Mouse (Mus musculus): ENCODE data around the gene Trim41. TPM values are rescaled to one million over a fixed set of nuclear protein-coding genes. Genes with fewer than 3 reads are reported as not detected.
"Not testable (repeated sequence)": the region's sequence is repeated elsewhere in the genome, so short reads cannot be mapped to it uniquely, and the experiment has no call there.

The Trim41 gene
- total and polyA plus RNA-seq, 2 experiments from 2014 or later: 2.7 to 39.6 TPM

DNA sequence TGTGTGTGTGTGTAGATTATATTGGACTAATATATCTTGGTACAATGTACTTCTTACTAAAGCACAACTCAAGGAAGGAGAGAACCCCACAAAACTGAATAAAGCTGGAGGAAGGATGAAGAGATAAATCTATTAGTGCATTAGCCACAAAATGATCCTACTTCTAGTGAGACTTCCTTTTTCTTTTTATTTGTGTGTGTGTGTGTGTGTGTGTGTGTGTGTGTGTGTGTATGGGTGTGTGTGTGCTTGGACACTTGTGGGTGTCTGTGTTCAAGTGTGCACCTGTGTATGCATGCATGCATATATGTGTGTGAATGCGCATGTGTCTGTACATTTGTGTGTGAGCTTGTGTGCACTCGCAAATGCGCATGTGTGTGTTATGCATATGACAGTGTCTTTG, 24.0 kb downstream of the Trim41 start:
- no peak overlapping the region for H3K4me3 ChIP-seq (ENCODE audit: low read depth, low read length)
- H3K4me2 ChIP-seq (ENCODE audit: low read depth, low read length): no peak overlapping the region
- no peaks in the 10 kb centered on the region for H3K4me1 ChIP-seq (ENCODE audit: control insufficient read depth, insufficient read depth)
- no peak for DNase-seq (ENCODE audit: low spot score)
- H3K27me3 ChIP-seq (ENCODE audit: control insufficient read depth, insufficient read depth, low read length): no peaks in the 10 kb centered on the region
- no peaks in the 10 kb centered on the region for H3K36me3 ChIP-seq (replicated peaks; ENCODE audit: control insufficient read depth, insufficient read depth, low read length)
- TF ChIP-seq CTCF (IDR thresholded peaks at IDR 0.05; ENCODE audit: low read depth) (no peak), EP300 (IDR thresholded peaks at IDR 0.05; ENCODE audit: low read depth) (no peak)
- H3K9me3 ChIP-seq (replicated peaks; ENCODE audit: control insufficient read depth, low read length): no peaks in the 10 kb centered on the region
- H3K27ac ChIP-seq (ENCODE audit: low read depth): no peak overlapping the region
- no peak for ATAC-seq (ENCODE audit: insufficient read depth, low read depth)
- WGBS: 95% methylated on average over 3 of the region's 3 CpGs
- no peak overlapping the region for H3K9ac ChIP-seq (replicated peaks; ENCODE audit: low read depth, low read length)

DNA sequence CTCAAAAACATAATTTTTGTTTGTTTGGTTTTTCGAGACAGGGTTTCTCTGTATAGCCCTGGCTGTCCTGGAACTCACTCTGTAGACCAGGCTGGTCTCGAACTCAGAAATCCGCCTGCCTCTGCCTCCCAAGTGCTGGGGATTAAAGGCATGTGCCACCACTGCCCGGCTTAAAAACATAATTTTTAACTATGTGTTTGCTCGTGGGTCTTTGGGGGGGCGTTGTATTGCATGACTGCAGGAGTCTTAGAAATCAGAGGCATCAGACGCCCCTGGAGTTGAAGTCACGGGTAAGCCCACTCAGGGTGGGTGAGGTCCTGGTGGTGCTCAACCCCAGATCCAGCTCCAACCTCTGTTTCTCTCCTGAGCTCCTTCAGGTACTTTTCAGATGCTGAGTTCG, 25.3 kb downstream of the Trim41 start:
- H3K27ac ChIP-seq (ENCODE audit: low read depth); H3K9me3 ChIP-seq (replicated peaks; ENCODE audit: control insufficient read depth, low read length); H3K9ac ChIP-seq (replicated peaks; ENCODE audit: low read depth, low read length); ATAC-seq (ENCODE audit: insufficient read depth, low read depth); H3K27me3 ChIP-seq (ENCODE audit: control insufficient read depth, insufficient read depth, low read length); H3K36me3 ChIP-seq (replicated peaks; ENCODE audit: control insufficient read depth, insufficient read depth, low read length); H3K4me3 ChIP-seq (ENCODE audit: low read depth, low read length); DNase-seq (ENCODE audit: low spot score); H3K4me2 ChIP-seq (ENCODE audit: low read depth, low read length); H3K4me1 ChIP-seq (ENCODE audit: control insufficient read depth, insufficient read depth): not testable (repeated sequence)
- WGBS: 89% methylated on average over 9 of the region's 9 CpGs

DNA sequence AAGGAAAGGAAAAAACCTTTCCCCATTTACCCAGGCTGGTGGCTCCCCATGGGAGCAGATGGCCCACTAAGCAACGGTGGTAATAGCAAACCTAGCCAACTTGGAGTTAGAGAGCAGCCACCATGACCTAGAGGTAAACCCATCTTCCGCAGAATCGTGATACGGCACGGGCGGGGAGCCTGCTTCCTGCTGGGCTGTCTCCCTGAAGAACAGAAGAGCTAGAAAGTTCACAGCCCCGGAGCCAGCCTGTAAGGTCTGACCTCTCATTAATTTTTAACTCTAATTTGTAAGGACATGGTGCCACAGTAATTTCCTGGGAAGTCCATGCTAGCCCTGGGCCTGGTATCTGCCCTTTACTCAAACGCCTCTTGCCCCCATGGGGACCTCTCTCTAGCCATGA, 26.2 kb downstream of the Trim41 start:
- no peaks in the 10 kb centered on the region for H3K36me3 ChIP-seq (replicated peaks; ENCODE audit: control insufficient read depth, insufficient read depth, low read length)
- no peak overlapping the region for H3K9ac ChIP-seq (replicated peaks; ENCODE audit: low read depth, low read length)
- H3K4me1 ChIP-seq (ENCODE audit: control insufficient read depth, insufficient read depth): peaks cover 2% of the 10 kb centered on the region; the same call in 1 of the 2 replicates
- H3K4me3 ChIP-seq (ENCODE audit: low read depth, low read length): no peak overlapping the region
- TF ChIP-seq EP300 (IDR thresholded peaks at IDR 0.05; ENCODE audit: low read depth): no peak
- TF ChIP-seq CTCF (IDR thresholded peaks at IDR 0.05; ENCODE audit: low read depth): no peak
- no peaks in the 10 kb centered on the region for H3K9me3 ChIP-seq (replicated peaks; ENCODE audit: control insufficient read depth, low read length)
- WGBS: 43% methylated on average over 8 of the region's 8 CpGs
- DNase-seq (ENCODE audit: low spot score): no peak
- no peaks in the 10 kb centered on the region for H3K27me3 ChIP-seq (ENCODE audit: control insufficient read depth, insufficient read depth, low read length)
- H3K4me2 ChIP-seq (ENCODE audit: low read depth, low read length): no peak overlapping the region
- H3K27ac ChIP-seq (ENCODE audit: low read depth): no peak overlapping the region
- no peak for ATAC-seq (ENCODE audit: insufficient read depth, low read depth)

DNA sequence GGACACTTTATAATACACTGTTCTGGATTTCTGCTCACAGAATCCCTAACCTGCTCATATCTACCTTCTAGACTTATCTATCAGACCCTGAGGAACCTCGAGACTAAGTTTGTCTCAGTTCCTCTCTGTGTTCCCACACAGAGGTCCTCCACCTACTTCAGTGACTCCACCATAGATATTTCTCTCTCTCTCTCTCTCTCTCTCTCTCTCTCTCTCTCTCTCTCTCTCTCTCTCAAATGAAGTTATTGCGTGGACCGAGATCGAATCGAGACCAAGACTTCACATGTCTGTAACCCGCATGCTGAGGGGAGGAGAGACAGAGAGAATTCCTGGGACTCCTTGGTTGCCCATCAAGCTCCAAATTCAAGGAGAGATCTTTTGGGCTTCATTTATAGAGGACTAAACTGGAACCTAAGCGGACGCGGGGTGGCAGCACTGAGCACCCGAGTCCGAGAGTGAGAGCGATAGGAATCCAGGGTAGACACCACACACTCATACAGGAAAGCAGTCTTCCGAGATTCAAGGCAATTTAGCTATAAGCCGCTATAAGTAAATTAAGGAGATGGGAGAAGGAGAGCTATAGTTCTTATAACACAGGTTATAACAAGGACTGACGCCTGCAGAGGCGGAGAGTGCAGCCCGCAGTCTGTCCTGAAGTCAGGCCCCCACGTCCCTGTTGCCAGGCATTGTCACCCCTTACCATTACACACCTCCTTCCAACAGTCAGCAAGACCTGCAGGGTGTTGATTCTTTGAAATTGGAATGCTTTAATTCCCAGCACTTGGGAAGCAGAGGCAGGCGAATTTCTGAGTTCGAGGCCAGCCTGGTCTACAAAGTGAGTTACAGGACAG, 27.0 kb downstream of the Trim41 start:
- H3K27ac ChIP-seq (ENCODE audit: low read depth): no peak overlapping the region
- H3K36me3 ChIP-seq (replicated peaks; ENCODE audit: control insufficient read depth, insufficient read depth, low read length): no peaks in the 10 kb centered on the region
- ATAC-seq (ENCODE audit: insufficient read depth, low read depth): peak; percentile 68
- H3K9me3 ChIP-seq (replicated peaks; ENCODE audit: control insufficient read depth, low read length): no peaks in the 10 kb centered on the region
- H3K4me1 ChIP-seq (ENCODE audit: control insufficient read depth, insufficient read depth): peaks cover 2% of the 10 kb centered on the region; the same call in 1 of the 2 replicates
- H3K27me3 ChIP-seq (ENCODE audit: control insufficient read depth, insufficient read depth, low read length): no peaks in the 10 kb centered on the region
- H3K4me2 ChIP-seq (ENCODE audit: low read depth, low read length): peak overlapping the region; percentile 54
- no peak overlapping the region; the same call in 1 of the 2 replicates for H3K4me3 ChIP-seq (ENCODE audit: low read depth, low read length)
- 14% methylated on average over 20 of the region's 20 CpGs for WGBS
- TF ChIP-seq CTCF (IDR thresholded peaks at IDR 0.05; ENCODE audit: low read depth) (peak; percentile 87), EP300 (IDR thresholded peaks at IDR 0.05; ENCODE audit: low read depth) (no peak)
- peak; percentile 70 for DNase-seq (ENCODE audit: low spot score)
- no peak overlapping the region for H3K9ac ChIP-seq (replicated peaks; ENCODE audit: low read depth, low read length)

DNA sequence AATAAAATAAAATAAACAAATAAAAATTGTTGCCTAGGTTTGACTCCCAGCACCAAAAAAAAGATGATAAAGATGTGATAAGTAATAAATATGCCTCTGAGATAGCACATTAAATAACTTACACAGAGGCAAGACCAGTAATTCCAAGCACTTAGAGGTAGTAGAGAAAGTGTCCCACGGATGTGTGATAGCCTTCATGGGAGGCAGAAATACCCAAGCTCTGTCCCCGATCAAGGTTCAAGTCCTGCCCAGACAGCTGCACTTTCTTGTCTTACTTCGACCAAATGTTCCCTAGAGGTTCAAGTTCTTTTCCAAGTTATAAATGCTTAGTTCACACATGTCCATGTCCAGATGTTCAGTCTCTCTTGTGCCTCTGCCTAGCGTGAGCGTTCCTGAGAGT, 27.9 kb downstream of the Trim41 start:
- Histone ChIP-seq H3K36me3 (replicated peaks; ENCODE audit: control insufficient read depth, insufficient read depth, low read length) (no peaks in the 10 kb centered on the region), H3K9me3 (replicated peaks; ENCODE audit: control insufficient read depth, low read length) (no peaks in the 10 kb centered on the region), H3K4me1 (ENCODE audit: control insufficient read depth, insufficient read depth) (peaks cover 2% of the 10 kb centered on the region; the same call in 1 of the 2 replicates), H3K27ac (ENCODE audit: low read depth) (no peak overlapping the region), H3K4me2 (ENCODE audit: low read depth, low read length) (no peak overlapping the region), H3K9ac (replicated peaks; ENCODE audit: low read depth, low read length) (no peak overlapping the region), H3K27me3 (ENCODE audit: control insufficient read depth, insufficient read depth, low read length) (no peaks in the 10 kb centered on the region), H3K4me3 (ENCODE audit: low read depth, low read length) (no peak overlapping the region)
- 88% methylated on average over 5 of the region's 5 CpGs for WGBS
- TF ChIP-seq EP300 (IDR thresholded peaks at IDR 0.05; ENCODE audit: low read depth) (no peak), CTCF (IDR thresholded peaks at IDR 0.05; ENCODE audit: low read depth) (no peak)
- DNase-seq (ENCODE audit: low spot score) (no peak), ATAC-seq (ENCODE audit: insufficient read depth, low read depth) (no peak)

Data from heart, postnatal 0 days (tissue).